Mouse (Mus musculus) MEL-GATA-1-ER (cell line): Measurements from ENCODE around the gene Irak3.
"Not testable (repeated sequence)": the region's sequence is repeated elsewhere in the genome, so short reads cannot be mapped to it uniquely, and the experiment has no call there.

Experiments
- DNase-seq: peaks from one replicate; pipeline ENCODE4 v3.0.0-alpha.2; 2012; ENCODE audit warnings: low read depth; ENCODE audit errors: extremely low read depth

Gene Irak3

GRCm38 (mm10) chr10:120201961-120202402, at the start of gene Irak3:
Gene Irak3, minus strand, starts transcription at chr10:120202130.
- no peak for DNase-seq

- DNase-seq = no peak
These were observed 49.2 kb upstream of the Irak3 start for GRCm38 (mm10) chr10:120250911-120251683.

GRCm38 (mm10) chr10:120246994-120247750, 45.2 kb upstream of the Irak3 start:
- peak; percentile 87 for DNase-seq

- no peak for DNase-seq
These were observed 43.8 kb upstream of the Irak3 start for GRCm38 (mm10) chr10:120245681-120246080.

- no peak for DNase-seq
These were observed 40.5 kb upstream of the Irak3 start for GRCm38 (mm10) chr10:120242421-120242820.

GRCm38 (mm10) chr10:120239476-120239875, 37.5 kb upstream of the Irak3 start:
- no peak for DNase-seq

- no peak for DNase-seq
These were observed 36.3 kb upstream of the Irak3 start for GRCm38 (mm10) chr10:120238241-120238640.

- DNase-seq = no peak
These were observed 34.9 kb upstream of the Irak3 start for GRCm38 (mm10) chr10:120236855-120237254.

GRCm38 (mm10) chr10:120233655-120234367, 31.9 kb upstream of the Irak3 start:
- DNase-seq = no peak

GRCm38 (mm10) chr10:120231718-120232117, 29.8 kb upstream of the Irak3 start:
- peak; percentile 61 for DNase-seq

- no peak for DNase-seq
These were observed 25.1 kb upstream of the Irak3 start, which contains the start of gene Llph for GRCm38 (mm10) chr10:120226871-120227661. Gene Llph, plus strand, starts transcription at chr10:120227070.

GRCm38 (mm10) chr10:120220776-120221175, 18.8 kb upstream of the Irak3 start:
- DNase-seq = no peak

GRCm38 (mm10) chr10:120219578-120220359, 17.8 kb upstream of the Irak3 start:
- no peak for DNase-seq

- no peak for DNase-seq
These were observed 17.1 kb upstream of the Irak3 start for GRCm38 (mm10) chr10:120218996-120219395.

GRCm38 (mm10) chr10:120217099-120217498, 15.2 kb upstream of the Irak3 start:
- DNase-seq = not testable (repeated sequence)

- DNase-seq = no peak
These were observed 8.2 kb upstream of the Irak3 start for GRCm38 (mm10) chr10:120210096-120210495.

GRCm38 (mm10) chr10:120209539-120209925, 7.6 kb upstream of the Irak3 start:
- DNase-seq = no peak

GRCm38 (mm10) chr10:120208575-120209538, 6.9 kb upstream of the Irak3 start:
- no peak for DNase-seq

GRCm38 (mm10) chr10:120208015-120208414, 6.1 kb upstream of the Irak3 start:
- DNase-seq = no peak
